ENCODE assay signal across 17 mouse cellular contexts in the genomic region with DNA sequence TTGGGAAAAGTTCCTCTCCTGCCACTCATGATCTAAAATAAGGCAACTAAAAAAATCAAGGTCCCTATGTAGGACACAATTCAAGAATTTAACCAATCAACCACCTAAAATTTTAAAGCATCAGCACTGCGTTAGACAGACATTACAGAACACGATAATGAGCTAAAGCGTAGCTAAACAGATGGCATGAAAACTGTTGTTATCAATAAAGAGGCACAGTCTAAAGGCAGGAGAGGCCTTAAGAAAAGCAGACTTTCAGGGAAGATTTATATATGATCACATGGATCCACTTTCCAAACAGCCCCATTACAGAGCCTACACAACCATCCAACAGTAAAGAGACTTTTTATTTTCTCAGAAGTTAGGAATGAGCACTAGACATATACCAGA. TPM values are rescaled to one million over a fixed set of nuclear protein-coding genes. Genes with fewer than 3 reads are reported as not detected.
A peak's percentile ranks its signal among the peaks of the same experiment; 100 is the strongest.
DNase-seq lines count a peak whose midpoint lies in the region; ATAC-seq lines count a peak whose summit lies in the region.
"Had no signal": no experiment of that assay in that cellular context is flagged by ENCODE, and none has a peak within 500 bp of the region (broad histone marks: within the 10 kb centered on the region; RNA-seq: fewer than 3 reads in every experiment).

No protein-coding gene starts in this region.

- no peak overlapping the region for H3K4me2 ChIP-seq in forebrain, embryonic 14.5 days (ENCODE audit: low read length)
- no peak overlapping the region for H3K4me2 ChIP-seq in hindbrain, embryonic 16.5 days (ENCODE audit: low read length)
- H3K4me2 ChIP-seq in midbrain, embryonic 15.5 days: no peak overlapping the region
- H3K4me2 ChIP-seq: embryonic facial prominence, embryonic 15.5 days; lung, embryonic 14.5 days had no signal

- intact Hi-C loops in left cerebral cortex, postnatal 4 days (cut with DNase I): no loop called here

- 83% methylated on average over 3 of the region's 3 CpGs for WGBS in forebrain, embryonic 10.5 days
- 69% methylated on average over 3 of the region's 3 CpGs for WGBS in forebrain, embryonic 14.5 days
- 66% methylated on average over 3 of the region's 3 CpGs for WGBS in hindbrain, embryonic 16.5 days
- 88% methylated on average over 3 of the region's 3 CpGs for WGBS in midbrain, embryonic 15.5 days

- peaks cover 8% of the 10 kb centered on the region for H3K4me1 ChIP-seq in forebrain, embryonic 10.5 days
- H3K4me1 ChIP-seq in forebrain, embryonic 14.5 days (ENCODE audit: control insufficient read depth, insufficient read depth, low read length): 0 out of 2 replicates have a peak, but pooled peaks cover 2% of the 10 kb centered on the region
- no peaks in the 10 kb centered on the region for H3K4me1 ChIP-seq in hindbrain, embryonic 16.5 days (ENCODE audit: control insufficient read depth, insufficient read depth, low read depth, low read length)
- 0 out of 2 replicates have a peak, but pooled peaks cover 3% of the 10 kb centered on the region for H3K4me1 ChIP-seq in midbrain, embryonic 15.5 days

- no peak for DNase-seq in forebrain, embryonic 10.5 days (ENCODE audit: extremely low spot score, low spot score)
- DNase-seq in forebrain, embryonic 14.5 days (ENCODE audit: low spot score): peak; percentile 41
- no peak for DNase-seq in thymus, postnatal 14 days
- DNase-seq in left cerebral cortex, postnatal 4 days: no peak
- DNase-seq in left cerebral cortex, adult 11 months (ENCODE audit: low spot score): no peak

- no peaks in the 10 kb centered on the region for H3K27me3 ChIP-seq in forebrain, embryonic 10.5 days (ENCODE audit: poor library complexity, severe bottlenecking)
- no peaks in the 10 kb centered on the region for H3K27me3 ChIP-seq in forebrain, embryonic 14.5 days (replicated peaks; ENCODE audit: control insufficient read depth, insufficient read depth, low read length)
- H3K27me3 ChIP-seq in hindbrain, embryonic 16.5 days (replicated peaks; ENCODE audit: control insufficient read depth, insufficient read depth, low read length): 0 out of 2 replicates have a peak, but pooled peaks cover 2% of the 10 kb centered on the region
- no peaks in the 10 kb centered on the region for H3K27me3 ChIP-seq in midbrain, embryonic 15.5 days (replicated peaks)
- H3K27me3 ChIP-seq: embryonic facial prominence, embryonic 15.5 days had no signal

- H3K9ac ChIP-seq in forebrain, embryonic 14.5 days (ENCODE audit: low read length): no peak overlapping the region
- no peak overlapping the region for H3K9ac ChIP-seq in hindbrain, embryonic 16.5 days (ENCODE audit: low read depth, low read length)
- no peak overlapping the region for H3K9ac ChIP-seq in midbrain, embryonic 15.5 days
- H3K9ac ChIP-seq: embryonic facial prominence, embryonic 15.5 days; lung, embryonic 14.5 days had no signal

- no peaks in the 10 kb centered on the region for H3K36me3 ChIP-seq in forebrain, embryonic 10.5 days (replicated peaks)
- no peaks in the 10 kb centered on the region for H3K36me3 ChIP-seq in forebrain, embryonic 14.5 days (ENCODE audit: control insufficient read depth, insufficient read depth, low read length)
- H3K36me3 ChIP-seq in hindbrain, embryonic 16.5 days (ENCODE audit: control insufficient read depth, insufficient read depth, low read length): no peaks in the 10 kb centered on the region
- no peaks in the 10 kb centered on the region for H3K36me3 ChIP-seq in midbrain, embryonic 15.5 days (replicated peaks)
- H3K36me3 ChIP-seq: embryonic facial prominence, embryonic 15.5 days had no signal

- no peaks in the 10 kb centered on the region for H3K9me3 ChIP-seq in forebrain, embryonic 10.5 days
- no peaks in the 10 kb centered on the region for H3K9me3 ChIP-seq in forebrain, embryonic 14.5 days (replicated peaks; ENCODE audit: control insufficient read depth, low read length)
- H3K9me3 ChIP-seq in hindbrain, embryonic 16.5 days (ENCODE audit: control insufficient read depth, low read length): no peaks in the 10 kb centered on the region
- H3K9me3 ChIP-seq in midbrain, embryonic 15.5 days: no peaks in the 10 kb centered on the region
- H3K9me3 ChIP-seq: embryonic facial prominence, embryonic 15.5 days had no signal

- ATAC-seq in forebrain, embryonic 14.5 days: peak; percentile 74
- ATAC-seq in hindbrain, embryonic 16.5 days: 0 out of 2 replicates have a peak, but pooled peaks have one; percentile 20
- ATAC-seq in midbrain, embryonic 15.5 days (replicated peaks): 0 out of 2 replicates have a peak, but pooled peaks have one; percentile 30

- peak overlapping the region; percentile 82 for H3K27ac ChIP-seq in forebrain, embryonic 10.5 days
- 0 out of 2 replicates have a peak overlapping the region, but pooled peaks have one; percentile 30 for H3K27ac ChIP-seq in forebrain, embryonic 14.5 days (ENCODE audit: low read depth, low read length)
- H3K27ac ChIP-seq in hindbrain, embryonic 16.5 days (ENCODE audit: low read depth, low read length): no peak overlapping the region
- H3K27ac ChIP-seq in midbrain, embryonic 15.5 days: no peak overlapping the region
- H3K27ac ChIP-seq: embryonic facial prominence, embryonic 15.5 days; kidney, postnatal 0 days had no signal

- H3K4me3 ChIP-seq in forebrain, embryonic 10.5 days: no peak overlapping the region
- H3K4me3 ChIP-seq in forebrain, embryonic 14.5 days (ENCODE audit: low read depth, low read length): no peak overlapping the region
- H3K4me3 ChIP-seq in hindbrain, embryonic 16.5 days (ENCODE audit: low read length): no peak overlapping the region
- no peak overlapping the region for H3K4me3 ChIP-seq in midbrain, embryonic 15.5 days
- H3K4me3 ChIP-seq: embryonic facial prominence, embryonic 15.5 days had no signal

RNA-seq across cellular contexts. Expression of a gene that starts 12.5 kb away (rescaled TPM):
- polyA plus RNA-seq in forebrain, embryonic 10.5 days (2016; fragmentation: Nextera tagmentation; extraction: Ambion mirVana): 17.9 and 18.5 TPM in 2 replicates
- 12.8 and 13.1 TPM in 2 replicates for polyA plus RNA-seq in forebrain, embryonic 14.5 days (2014; fragmentation: Nextera tagmentation; extraction: Ambion mirVana)
- polyA plus RNA-seq in hindbrain, embryonic 16.5 days (2015; fragmentation: Nextera tagmentation; extraction: Ambion mirVana): 4.1 and 5.8 TPM in 2 replicates
- polyA plus RNA-seq in midbrain, embryonic 15.5 days (2015; fragmentation: Nextera tagmentation; extraction: Ambion mirVana): 6.2 and 6.6 TPM in 2 replicates
- total RNA-seq in left cerebral cortex, postnatal 4 days (2021): 10 to 100 TPM; 13.9 to 17.7 TPM

RNA-seq across cellular contexts. Expression of a gene that starts 16.4 kb away (rescaled TPM):
- polyA plus RNA-seq in forebrain, embryonic 10.5 days (2016; fragmentation: Nextera tagmentation; extraction: Ambion mirVana): 61.3 and 65.8 TPM in 2 replicates
- 50.2 and 58.8 TPM in 2 replicates for polyA plus RNA-seq in forebrain, embryonic 14.5 days (2014; fragmentation: Nextera tagmentation; extraction: Ambion mirVana)
- 50.0 and 50.5 TPM in 2 replicates for polyA plus RNA-seq in hindbrain, embryonic 16.5 days (2015; fragmentation: Nextera tagmentation; extraction: Ambion mirVana)
- 42.6 and 46.4 TPM in 2 replicates for polyA plus RNA-seq in midbrain, embryonic 15.5 days (2015; fragmentation: Nextera tagmentation; extraction: Ambion mirVana)
- 10 to 100 TPM; 21.1 to 24.9 TPM for total RNA-seq in left cerebral cortex, postnatal 4 days (2021)

RNA-seq across cellular contexts. Expression of a gene that starts 16.4 kb away (rescaled TPM):
- polyA plus RNA-seq in forebrain, embryonic 10.5 days (2016; fragmentation: Nextera tagmentation; extraction: Ambion mirVana): not detected in 2 replicates
- polyA plus RNA-seq in forebrain, embryonic 14.5 days (2014; fragmentation: Nextera tagmentation; extraction: Ambion mirVana): 0.07 and 0.13 TPM in 2 replicates
- polyA plus RNA-seq in hindbrain, embryonic 16.5 days (2015; fragmentation: Nextera tagmentation; extraction: Ambion mirVana): 0.09 and 0.17 TPM in 2 replicates
- polyA plus RNA-seq in midbrain, embryonic 15.5 days (2015; fragmentation: Nextera tagmentation; extraction: Ambion mirVana): 0.10 and 0.15 TPM in 2 replicates
- total RNA-seq in left cerebral cortex, postnatal 4 days (2021): under 1 TPM; 0.42 to 0.44 TPM
- polyA plus RNA-seq: intestine, embryonic 14.5 days; lung, embryonic 14.5 days; urinary bladder, adult 2 months had no signal

RNA-seq across cellular contexts. Expression of a gene that starts 41.2 kb away (rescaled TPM):
- polyA plus RNA-seq in forebrain, embryonic 10.5 days (2016; fragmentation: Nextera tagmentation; extraction: Ambion mirVana): not detected in 2 replicates
- polyA plus RNA-seq in forebrain, embryonic 14.5 days (2014; fragmentation: Nextera tagmentation; extraction: Ambion mirVana): 0.14 TPM in 1 of 2 replicates, not detected in the other
- not detected in 2 replicates for polyA plus RNA-seq in hindbrain, embryonic 16.5 days (2015; fragmentation: Nextera tagmentation; extraction: Ambion mirVana)
- not detected in 2 replicates for polyA plus RNA-seq in midbrain, embryonic 15.5 days (2015; fragmentation: Nextera tagmentation; extraction: Ambion mirVana)
- not detected for total RNA-seq in left cerebral cortex, postnatal 4 days (2021)
- total RNA-seq: layer of hippocampus, postnatal 14 days; megakaryocyte, adult 5-6 weeks; neutrophil, adult 5-6 weeks had no signal
- polyA plus RNA-seq: cortical plate, adult 2 months; heart, postnatal 0 days; kidney, postnatal 0 days; lung, embryonic 14.5 days had no signal

Comparison
In these comparisons a context has a peak if more than half of its experiments do, and no peak if none do; other contexts are left out.
1. H3K27ac ChIP-seq: peak in forebrain, embryonic 10.5 days (single experiment) and forebrain, embryonic 14.5 days (single experiment); none in hindbrain, embryonic 16.5 days (single experiment) and midbrain, embryonic 15.5 days (single experiment).
2. ATAC-seq: peak in every context shown above with its lines; median percentile 74 in forebrain, embryonic 14.5 days; 30 in midbrain, embryonic 15.5 days; 20 in hindbrain, embryonic 16.5 days.